Mouse (Mus musculus) MEL (cell line): Measurements from ENCODE around the gene As3mt. TPM values are rescaled to one million over a fixed set of nuclear protein-coding genes. Genes with fewer than 3 reads are reported as not detected.

Experiments
- DNase-seq: peaks from one replicate; pipeline ENCODE4 v3.0.0; 2011; ENCODE audit warnings: low read depth, low spot score
- H3K27ac ChIP-seq: 2 replicates; pipeline ENCODE4 v1.5.1; 2012; ENCODE audit warnings: low read depth, mild to moderate bottlenecking, control low read depth, low read length, moderate library complexity; ENCODE audit not compliant: control insufficient read depth
- H3K27me3 ChIP-seq, 2 experiments: fragments of 150-350 bp in 1 of 2; sonication (generic) in 1 of 2; 2 replicates each; pipeline ENCODE4 v1.6.1; 2012; ENCODE audit warnings: low read length in 2 of 2, mild to moderate bottlenecking in 2 of 2, improper control_type of control experiment in 1 of 2, moderate library complexity in 1 of 2; ENCODE audit not compliant: insufficient read depth in 2 of 2, control insufficient read depth in 1 of 2
- H3K36me3 ChIP-seq, 2 experiments: 2 replicates each; pipeline ENCODE4 v1.6.1; 2012 to 2014; ENCODE audit warnings: low read length in 2 of 2, improper control_type of control experiment in 1 of 2, inconsistent platforms in 1 of 2, mild to moderate bottlenecking in 1 of 2; ENCODE audit not compliant: insufficient read depth in 2 of 2, control insufficient read depth in 1 of 2
- H3K4me1 ChIP-seq, 2 experiments: fragments of 150-350 bp in 1 of 2; sonication (generic) in 1 of 2; 2 replicates each; pipeline ENCODE4 v1.6.1; 2012; ENCODE audit warnings: low read length in 2 of 2, improper control_type of control experiment in 1 of 2, mild to moderate bottlenecking in 1 of 2; ENCODE audit not compliant: insufficient read depth in 2 of 2, control insufficient read depth in 1 of 2
- H3K4me3 ChIP-seq, 2 experiments: fragments of 150-350 bp in 1 of 2; sonication (generic) in 1 of 2; 2 replicates each; pipeline ENCODE4 v1.5.1; 2012; ENCODE audit warnings: low read depth in 2 of 2, low read length in 2 of 2, mild to moderate bottlenecking in 2 of 2, moderate library complexity in 2 of 2, control low read depth in 1 of 2, improper control_type of control experiment in 1 of 2; ENCODE audit not compliant: control insufficient read depth in 1 of 2, insufficient read depth in 1 of 2
- H3K79me2 ChIP-seq: 2 replicates; pipeline ENCODE4 v1.6.1; 2012; ENCODE audit warnings: mild to moderate bottlenecking, low read length, moderate library complexity; ENCODE audit not compliant: control insufficient read depth, poor library complexity, insufficient read depth
- H3K9ac ChIP-seq: 2 replicates; pipeline ENCODE4 v1.6.1; 2012; ENCODE audit warnings: low read depth, mild to moderate bottlenecking, control low read depth, low read length, moderate library complexity; ENCODE audit not compliant: control insufficient read depth, poor library complexity, severe bottlenecking
- H3K9me3 ChIP-seq: fragments of 150-350 bp; sonication (generic); replicated peaks from 2 replicates; pipeline ENCODE4 v1.6.1; 2012; ENCODE audit warnings: mild to moderate bottlenecking, low read length, improper control_type of control experiment, moderate library complexity; ENCODE audit not compliant: insufficient read depth
- CHD1 ChIP-seq: IDR thresholded peaks from 2 replicates; pipeline ENCODE4 v1.6.1; 2012; ENCODE audit warnings: low read depth, mild to moderate bottlenecking, inconsistent platforms, low read length, improper control_type of control experiment
- CHD2 ChIP-seq: IDR thresholded peaks from 2 replicates; pipeline ENCODE4 v1.6.1; 2011; ENCODE audit warnings: low read length, improper control_type of control experiment
- CTCF ChIP-seq, 3 experiments: IDR thresholded peaks in 2 of 3; conservative IDR thresholded peaks in 1 of 3; 2 replicates each; pipeline ENCODE4 v1.5.1; 2011 to 2012; ENCODE audit warnings: low read length in 3 of 3, low read depth in 2 of 3, mild to moderate bottlenecking in 2 of 3, improper control_type of control experiment in 1 of 3, inconsistent platforms in 1 of 3, mixed read lengths in 1 of 3, moderate library complexity in 1 of 3; ENCODE audit not compliant: control insufficient read depth in 1 of 3, insufficient read depth in 1 of 3, poor library complexity in 1 of 3, severe bottlenecking in 1 of 3
- E2F4 ChIP-seq: IDR thresholded peaks from 2 replicates; pipeline ENCODE4 v1.6.1; 2011; ENCODE audit warnings: low read depth, low read length, improper control_type of control experiment, borderline replicate concordance
- ELF1 ChIP-seq: IDR thresholded peaks from 2 replicates; pipeline ENCODE4 v1.6.1; 2014; ENCODE audit warnings: low read depth, mild to moderate bottlenecking, inconsistent platforms, low read length, improper control_type of control experiment, moderate library complexity
- ETS1 ChIP-seq: IDR thresholded peaks from 2 replicates; pipeline ENCODE4 v1.6.1; 2012; ENCODE audit warnings: low read depth, mild to moderate bottlenecking, inconsistent platforms, low read length, improper control_type of control experiment, moderate library complexity
- GABPA ChIP-seq: IDR thresholded peaks from 2 replicates; pipeline ENCODE4 v1.6.1; 2012; ENCODE audit warnings: low read depth, mild to moderate bottlenecking, inconsistent platforms, low read length, improper control_type of control experiment, moderate library complexity
- MAFK ChIP-seq: IDR thresholded peaks from 2 replicates; pipeline ENCODE4 v1.6.1; 2011; ENCODE audit warnings: low read depth, mild to moderate bottlenecking, low read length, improper control_type of control experiment, borderline replicate concordance
- MAX ChIP-seq: IDR thresholded peaks from 2 replicates; pipeline ENCODE4 v1.6.1; 2011; ENCODE audit warnings: low read length, improper control_type of control experiment
- POLR2AphosphoS2 ChIP-seq: IDR thresholded peaks from 2 replicates; pipeline ENCODE4 v1.6.1; 2011; ENCODE audit warnings: low read length, improper control_type of control experiment
- POLR2AphosphoS5 ChIP-seq: IDR thresholded peaks from 2 replicates; pipeline ENCODE4 v1.6.1; 2012; ENCODE audit warnings: low read depth, borderline replicate concordance, mild to moderate bottlenecking, inconsistent platforms, low read length, moderate library complexity, mixed read lengths
- RAD21 ChIP-seq: IDR thresholded peaks from 2 replicates; pipeline ENCODE4 v1.6.1; 2011; ENCODE audit warnings: mild to moderate bottlenecking, low read depth, low read length, improper control_type of control experiment
- RCOR1 ChIP-seq: IDR thresholded peaks from 2 replicates; pipeline ENCODE4 v1.6.1; 2012; ENCODE audit warnings: low read depth, mild to moderate bottlenecking, inconsistent platforms, low read length, improper control_type of control experiment
- SMC3 ChIP-seq: IDR thresholded peaks from 2 replicates; pipeline ENCODE4 v1.6.1; 2011; ENCODE audit warnings: low read depth, low read length, improper control_type of control experiment
- TAL1 ChIP-seq: IDR thresholded peaks from 2 replicates; pipeline ENCODE4 v1.6.1; 2012; ENCODE audit warnings: mild to moderate bottlenecking, inconsistent platforms, low read length, moderate library complexity, mixed read lengths
- UBTF ChIP-seq: IDR thresholded peaks from 2 replicates; pipeline ENCODE4 v1.6.1; 2012; ENCODE audit warnings: low read depth, mild to moderate bottlenecking, inconsistent platforms, low read length, improper control_type of control experiment, moderate library complexity, borderline replicate concordance; ENCODE audit not compliant: insufficient read depth
- USF1 ChIP-seq: IDR thresholded peaks from 2 replicates; pipeline ENCODE4 v1.6.1; 2014; ENCODE audit warnings: low read depth, mild to moderate bottlenecking, inconsistent platforms, low read length, improper control_type of control experiment, moderate library complexity
- USF2 ChIP-seq, 2 experiments: IDR thresholded peaks; 2 replicates each; pipeline ENCODE4 v1.6.1; 2011 to 2012; ENCODE audit warnings: improper control_type of control experiment in 2 of 2, low read length in 2 of 2, borderline replicate concordance in 1 of 2, inconsistent platforms in 1 of 2, low read depth in 1 of 2, mild to moderate bottlenecking in 1 of 2; ENCODE audit not compliant: insufficient read depth in 1 of 2
- ZKSCAN1 ChIP-seq: IDR thresholded peaks from 2 replicates; pipeline ENCODE4 v1.6.1; 2012; ENCODE audit warnings: low read depth, mild to moderate bottlenecking, inconsistent platforms, low read length, improper control_type of control experiment, moderate library complexity
- ZMIZ1 ChIP-seq: IDR thresholded peaks from 2 replicates; pipeline ENCODE4 v1.6.1; 2012; ENCODE audit warnings: low read depth, mild to moderate bottlenecking, inconsistent platforms, low read length, improper control_type of control experiment, moderate library complexity
- ZNF384 ChIP-seq: IDR thresholded peaks from 2 replicates; pipeline ENCODE4 v1.6.1; 2012; ENCODE audit warnings: low read depth, mild to moderate bottlenecking, inconsistent platforms, low read length, improper control_type of control experiment
- polyA plus RNA-seq, 2 experiments: library from polyadenylated mRNA; stranded (reverse) in 1 of 2; unstranded in 1 of 2; fragments of >175 nt in 1 of 2; fragments of >200 nt in 1 of 2; gene quantifications; 2 replicates each; pipeline versions ENCODE4 v1.2.1 to v1.2.4; 2012; ENCODE audit warnings: low replicate concordance in 2 of 2, low read depth in 1 of 2; ENCODE audit not compliant: insufficient read length in 2 of 2, insufficient read depth in 1 of 2, missing spikeins in 1 of 2
- total RNA-seq: library from RNA; depleted of rRNA; stranded (reverse); fragments of 300-350 nt; gene quantifications from 2 replicates; pipeline ENCODE4 v1.2.3, GENCODE M21; 2012

Gene As3mt
- total and polyA plus RNA-seq, 3 experiments = 17.0 to 52.2 TPM; not detected in 1

GRCm38 (mm10) chr19:46740341-46741008 lies 33.2 kb downstream of the As3mt start (continued):
- TF ChIP-seq ZNF384 (0 out of 2 replicates have a peak, but pooled peaks have one; percentile 22), ETS1 (no peak), RCOR1 (no peak), E2F4 (no peak), SMC3 (peak; percentile 99), UBTF (no peak), RAD21 (peak; percentile 98), CHD1 (no peak), ZMIZ1 (no peak), TAL1 (no peak), ZKSCAN1 (no peak), MAFK (no peak)

- Histone ChIP-seq H3K27ac (no peak overlapping the region), H3K36me3 (no peaks in the 10 kb centered on the region), H3K9ac (no peak overlapping the region), H3K79me2 (no peaks in the 10 kb centered on the region), H3K4me1 (no peaks in the 10 kb centered on the region), H3K4me3 (no peak overlapping the region), H3K27me3 (no peaks in the 10 kb centered on the region), H3K9me3 (no peaks in the 10 kb centered on the region)
- DNase-seq = peak; percentile 55
- TF ChIP-seq ZMIZ1 (no peak), CHD2 (no peak), E2F4 (no peak), SMC3 (peak; percentile 44), ETS1 (no peak), CHD1 (no peak), MAX (no peak), CTCF (IDR thresholded peaks at IDR 0.05 in 2 of 3, conservative IDR thresholded peaks at IDR 0.05 in 1 of 3; ENCODE audit: control insufficient read depth in 1 of 3, insufficient read depth in 1 of 3, low read depth in 2 of 3, low read length in 3 of 3, poor library complexity in 1 of 3, severe bottlenecking in 1 of 3) (peak; percentile 38 to 50 (median 38)), POLR2AphosphoS5 (no peak), ELF1 (no peak), RAD21 (peak; percentile 47), USF1 (no peak), POLR2AphosphoS2 (no peak), USF2 (IDR thresholded peaks at IDR 0.05; ENCODE audit: borderline replicate concordance in 1 of 2, insufficient read depth in 1 of 2, low read depth in 1 of 2, low read length in 2 of 2) (no peak), GABPA (no peak)
Measured at GRCm38 (mm10) chr19:46741574-46741973, 34.3 kb downstream of the As3mt start.
